Mouse (Mus musculus): Measurements from ENCODE around the gene Ccnd2. TPM values are rescaled to one million over a fixed set of nuclear protein-coding genes. Genes with fewer than 3 reads are reported as not detected.

Gene Ccnd2
- total RNA-seq, 1 experiment: 10.1 TPM

DNA sequence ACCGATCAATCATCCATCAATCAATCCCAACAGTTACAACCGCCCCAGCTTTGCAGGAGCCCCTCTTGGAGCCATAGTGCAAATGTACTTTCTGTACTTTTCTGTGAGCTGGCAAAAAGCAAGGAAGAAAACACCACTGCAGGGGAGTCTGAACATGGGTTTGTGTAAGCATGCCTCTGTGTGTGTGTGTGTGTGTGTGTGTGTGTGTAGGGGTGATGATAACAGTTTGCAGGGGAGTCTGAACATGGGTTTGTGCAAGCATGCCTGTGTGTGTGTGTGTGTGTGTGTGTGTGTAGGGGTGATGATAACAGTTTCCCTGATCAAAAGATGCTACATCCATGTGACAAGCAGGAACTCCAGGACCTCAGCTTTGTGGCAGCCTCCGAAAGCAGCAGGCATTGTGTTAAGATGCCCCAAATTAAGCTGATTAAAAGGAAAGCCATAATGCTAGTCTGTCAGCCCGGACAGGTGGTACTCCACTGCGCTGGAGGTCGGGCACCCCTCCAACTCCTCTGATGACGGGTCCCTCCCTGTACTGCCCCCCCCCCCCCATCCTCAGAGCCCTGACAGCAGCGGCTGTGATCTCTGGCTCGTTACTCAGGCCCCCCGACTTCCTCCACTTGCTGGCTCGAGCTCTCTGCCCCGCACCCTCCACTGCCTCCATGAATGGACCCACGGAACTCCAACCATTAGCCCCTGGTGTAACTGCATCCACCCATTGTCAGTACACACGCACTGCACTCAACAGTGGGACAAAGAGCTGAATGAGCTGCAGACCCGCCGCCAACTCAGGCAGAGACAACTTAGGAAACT, 18.4 kb downstream of the Ccnd2 start:
- in situ Hi-C loops (cut with MboI; ENCODE audit: low sequenced_read_pairs in 2 of 2, unreplicated experiment in 2 of 2): loop anchor here in 1 of 2 experiments (25.0 kb wide), 1 partner anchor 229 kb away; no protein-coding TSS in a partner anchor
- Histone ChIP-seq H3K27ac (ENCODE audit: insufficient read depth, low read depth, low read length, poor library complexity, severe bottlenecking) (no peak overlapping the region), H3K4me1 (ENCODE audit: control insufficient read depth in 2 of 2, insufficient read depth in 2 of 2, low read length in 2 of 2, poor library complexity in 1 of 2) (peaks cover 0 to 12% of the 10 kb centered on the region in 2 experiments; a peak in 2 of 4 replicates), H3K9ac (ENCODE audit: insufficient read depth, low read depth, low read length, poor library complexity, severe bottlenecking) (no peak overlapping the region), H3K36me3 (ENCODE audit: control insufficient read depth, insufficient read depth, low read length, poor library complexity, severe bottlenecking) (no peaks in the 10 kb centered on the region), H3K4me3 (ENCODE audit: insufficient read depth in 1 of 2, low read depth in 1 of 2, low read length in 2 of 2, poor library complexity in 1 of 2, severe bottlenecking in 1 of 2) (no peak overlapping the region), H3K9me3 (ENCODE audit: control insufficient read depth, insufficient read depth, low read depth, low read length) (no peaks in the 10 kb centered on the region)
- DNase-seq (ENCODE audit: low read depth, low spot score): no peak
- TF ChIP-seq ZNF384 (IDR thresholded peaks at IDR 0.05; ENCODE audit: low read depth, low read length): no peak
- no peak for TF ChIP-seq MAFK (IDR thresholded peaks at IDR 0.05; ENCODE audit: insufficient read depth, low read depth, low read length)
- no peak for TF ChIP-seq ZC3H11A (IDR thresholded peaks at IDR 0.05; ENCODE audit: borderline replicate concordance, low read depth, low read length)
- TF ChIP-seq CHD2 (IDR thresholded peaks at IDR 0.05; ENCODE audit: low read depth, low read length): no peak
- no peak for TF ChIP-seq HCFC1 (IDR thresholded peaks at IDR 0.05; ENCODE audit: borderline replicate concordance, insufficient read depth, low read length)

DNA sequence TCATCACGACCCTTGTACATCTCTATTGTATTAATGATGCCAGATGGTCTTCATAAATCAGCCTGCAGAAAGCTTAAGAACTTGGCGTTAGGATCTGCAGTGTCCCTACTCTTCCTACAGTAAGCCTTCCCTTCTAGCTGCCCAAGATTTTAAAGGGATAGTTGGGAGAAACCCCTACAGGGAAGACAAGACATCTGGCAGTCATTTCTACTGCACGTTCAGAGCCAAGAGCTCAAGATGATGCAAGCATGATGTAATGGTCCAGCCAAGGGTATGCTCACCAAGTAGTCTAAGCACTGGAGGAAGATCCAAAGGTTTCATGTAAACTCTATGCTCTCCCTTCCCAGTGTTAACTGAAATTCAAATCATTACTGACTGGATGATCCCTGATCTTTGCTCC, 19.3 kb downstream of the Ccnd2 start:
- DNase-seq (ENCODE audit: low read depth, low spot score): no peak
- Histone ChIP-seq H3K36me3 (ENCODE audit: control insufficient read depth, insufficient read depth, low read length, poor library complexity, severe bottlenecking) (no peaks in the 10 kb centered on the region), H3K9ac (ENCODE audit: insufficient read depth, low read depth, low read length, poor library complexity, severe bottlenecking) (no peak overlapping the region), H3K4me1 (ENCODE audit: control insufficient read depth in 2 of 2, insufficient read depth in 2 of 2, low read length in 2 of 2, poor library complexity in 1 of 2) (peaks cover 0 to 12% of the 10 kb centered on the region in 2 experiments; a peak in 2 of 4 replicates), H3K9me3 (ENCODE audit: control insufficient read depth, insufficient read depth, low read depth, low read length) (no peaks in the 10 kb centered on the region), H3K27ac (ENCODE audit: insufficient read depth, low read depth, low read length, poor library complexity, severe bottlenecking) (no peak overlapping the region), H3K4me3 (ENCODE audit: insufficient read depth in 1 of 2, low read depth in 1 of 2, low read length in 2 of 2, poor library complexity in 1 of 2, severe bottlenecking in 1 of 2) (no peak overlapping the region)
- no peak for TF ChIP-seq CHD2 (IDR thresholded peaks at IDR 0.05; ENCODE audit: low read depth, low read length)
- no peak for TF ChIP-seq ZC3H11A (IDR thresholded peaks at IDR 0.05; ENCODE audit: borderline replicate concordance, low read depth, low read length)
- TF ChIP-seq MAFK (IDR thresholded peaks at IDR 0.05; ENCODE audit: insufficient read depth, low read depth, low read length): no peak
- TF ChIP-seq ZNF384 (IDR thresholded peaks at IDR 0.05; ENCODE audit: low read depth, low read length): no peak
- TF ChIP-seq HCFC1 (IDR thresholded peaks at IDR 0.05; ENCODE audit: borderline replicate concordance, insufficient read depth, low read length): no peak
- in situ Hi-C loops (cut with MboI; ENCODE audit: low sequenced_read_pairs in 2 of 2, unreplicated experiment in 2 of 2): loop anchor here in 1 of 2 experiments (25.0 kb wide), 1 partner anchor 230 kb away; no protein-coding TSS in a partner anchor

DNA sequence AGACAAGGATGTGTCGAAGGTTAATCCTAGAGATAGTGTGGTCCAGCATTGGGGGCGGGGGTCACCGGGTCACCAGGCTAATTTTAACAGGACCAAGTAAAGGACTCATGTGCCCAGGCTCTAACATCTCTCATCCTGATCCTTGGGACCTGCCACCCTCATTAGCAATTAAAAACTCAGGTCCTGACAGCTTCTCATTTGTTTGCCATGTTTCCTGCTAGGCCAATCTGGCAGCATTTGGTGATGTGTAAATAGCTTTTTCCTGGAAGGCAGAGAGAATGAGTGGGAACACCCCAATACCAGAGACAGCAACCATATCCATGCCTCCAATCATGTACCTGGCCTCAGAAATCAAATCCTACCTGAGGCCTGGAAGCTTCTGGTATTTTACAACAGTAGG, 20.0 kb downstream of the Ccnd2 start:
- in situ Hi-C loops (cut with MboI; ENCODE audit: low sequenced_read_pairs in 2 of 2, unreplicated experiment in 2 of 2): loop anchor here in 1 of 2 experiments (25.0 kb wide), 1 partner anchor 230 kb away; no protein-coding TSS in a partner anchor
- H3K4me1 ChIP-seq (ENCODE audit: control insufficient read depth in 2 of 2, insufficient read depth in 2 of 2, low read length in 2 of 2, poor library complexity in 1 of 2): peaks cover 0 to 12% of the 10 kb centered on the region in 2 experiments; a peak in 2 of 4 replicates
- no peaks in the 10 kb centered on the region for H3K9me3 ChIP-seq (ENCODE audit: control insufficient read depth, insufficient read depth, low read depth, low read length)
- H3K27ac ChIP-seq (ENCODE audit: insufficient read depth, low read depth, low read length, poor library complexity, severe bottlenecking): no peak overlapping the region
- no peak overlapping the region for H3K9ac ChIP-seq (ENCODE audit: insufficient read depth, low read depth, low read length, poor library complexity, severe bottlenecking)
- H3K4me3 ChIP-seq (ENCODE audit: insufficient read depth in 1 of 2, low read depth in 1 of 2, low read length in 2 of 2, poor library complexity in 1 of 2, severe bottlenecking in 1 of 2): no peak overlapping the region
- no peak for DNase-seq (ENCODE audit: low read depth, low spot score)
- TF ChIP-seq ZC3H11A (IDR thresholded peaks at IDR 0.05; ENCODE audit: borderline replicate concordance, low read depth, low read length) (no peak), ZNF384 (IDR thresholded peaks at IDR 0.05; ENCODE audit: low read depth, low read length) (no peak), CHD2 (IDR thresholded peaks at IDR 0.05; ENCODE audit: low read depth, low read length) (no peak), MAFK (IDR thresholded peaks at IDR 0.05; ENCODE audit: insufficient read depth, low read depth, low read length) (no peak), HCFC1 (IDR thresholded peaks at IDR 0.05; ENCODE audit: borderline replicate concordance, insufficient read depth, low read length) (no peak)
- H3K36me3 ChIP-seq (ENCODE audit: control insufficient read depth, insufficient read depth, low read length, poor library complexity, severe bottlenecking): no peaks in the 10 kb centered on the region

DNA sequence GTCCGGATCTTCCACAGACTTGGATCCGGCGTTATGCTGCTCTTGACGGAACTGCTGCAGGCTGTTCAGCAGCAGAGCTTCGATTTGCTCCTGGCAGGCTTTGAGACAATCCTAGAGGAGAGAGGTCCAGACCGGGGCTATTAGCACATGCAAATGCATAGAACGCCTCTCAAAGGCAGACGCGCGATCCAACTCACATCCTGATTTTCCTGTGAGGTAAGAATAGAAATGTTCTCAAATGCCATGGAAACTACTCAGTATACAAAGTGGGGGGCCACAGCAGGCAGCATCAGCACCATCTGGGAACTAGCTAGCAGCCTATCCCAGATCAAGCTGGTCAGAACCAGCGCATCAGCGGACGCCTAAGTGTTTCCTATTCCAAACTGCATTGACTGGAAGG, 21.6 kb downstream of the Ccnd2 start:
- Histone ChIP-seq H3K9me3 (ENCODE audit: control insufficient read depth, insufficient read depth, low read depth, low read length) (no peaks in the 10 kb centered on the region), H3K36me3 (ENCODE audit: control insufficient read depth, insufficient read depth, low read length, poor library complexity, severe bottlenecking) (no peaks in the 10 kb centered on the region), H3K27ac (ENCODE audit: insufficient read depth, low read depth, low read length, poor library complexity, severe bottlenecking) (no peak overlapping the region), H3K4me1 (ENCODE audit: control insufficient read depth in 2 of 2, insufficient read depth in 2 of 2, low read length in 2 of 2, poor library complexity in 1 of 2) (peaks cover 0 to 12% of the 10 kb centered on the region in 2 experiments; a peak in 2 of 4 replicates), H3K9ac (ENCODE audit: insufficient read depth, low read depth, low read length, poor library complexity, severe bottlenecking) (no peak overlapping the region), H3K4me3 (ENCODE audit: insufficient read depth in 1 of 2, low read depth in 1 of 2, low read length in 2 of 2, poor library complexity in 1 of 2, severe bottlenecking in 1 of 2) (no peak overlapping the region)
- DNase-seq (ENCODE audit: low read depth, low spot score): no peak
- TF ChIP-seq ZNF384 (IDR thresholded peaks at IDR 0.05; ENCODE audit: low read depth, low read length) (no peak), HCFC1 (IDR thresholded peaks at IDR 0.05; ENCODE audit: borderline replicate concordance, insufficient read depth, low read length) (no peak), ZC3H11A (IDR thresholded peaks at IDR 0.05; ENCODE audit: borderline replicate concordance, low read depth, low read length) (no peak), MAFK (IDR thresholded peaks at IDR 0.05; ENCODE audit: insufficient read depth, low read depth, low read length) (no peak), CHD2 (IDR thresholded peaks at IDR 0.05; ENCODE audit: low read depth, low read length) (no peak)
- in situ Hi-C loops (cut with MboI; ENCODE audit: low sequenced_read_pairs in 2 of 2, unreplicated experiment in 2 of 2): loop anchor here in 1 of 2 experiments (25.0 kb wide), 1 partner anchor 232 kb away; no protein-coding TSS in a partner anchor
